Mouse (Mus musculus) skeletal muscle tissue, adult 2 months (tissue): ENCODE data around the gene A630089N07Rik.
"Not testable (repeated sequence)": the region's sequence is repeated elsewhere in the genome, so short reads cannot be mapped to it uniquely, and the experiment has no call there.

Source experiments
- DNase-seq: peaks from one replicate; pipeline ENCODE4 v3.0.0-alpha.2; 2012; ENCODE audit warnings: low read depth, low spot score

Gene A630089N07Rik

GRCm38 (mm10) chr16:98081889-98082818, at the start of gene A630089N07Rik:
Gene A630089N07Rik, minus strand, starts transcription at chr16:98082450.
- DNase-seq, result peak; percentile 61

DNA sequence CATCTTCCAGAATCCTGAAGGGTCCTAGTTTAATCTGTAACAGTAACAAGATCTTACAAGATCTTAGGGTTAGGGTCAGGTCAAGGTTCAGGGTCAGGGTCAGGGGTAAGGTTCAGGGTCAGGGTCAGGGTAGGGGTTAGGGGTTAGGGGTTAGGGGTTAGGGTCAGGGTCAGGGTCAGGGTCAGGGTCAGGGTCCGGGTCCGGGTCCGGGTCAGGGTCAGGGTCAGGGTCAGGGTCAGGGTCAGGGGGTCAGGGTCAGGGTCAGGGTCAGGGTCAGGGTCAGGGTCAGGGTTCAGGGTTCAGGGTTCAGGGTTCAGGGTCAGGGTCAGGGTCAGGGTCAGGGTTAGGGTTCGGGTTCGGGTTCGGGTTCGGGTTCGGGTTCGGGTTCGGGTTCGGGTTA, 24.9 kb upstream of the A630089N07Rik start:
- no peak for DNase-seq

GRCm38 (mm10) chr16:98081550-98081888, 731 bp downstream of the A630089N07Rik start:
- not testable (repeated sequence) for DNase-seq

GRCm38 (mm10) chr16:98081140-98081539, 1.1 kb downstream of the A630089N07Rik start:
- not testable (repeated sequence) for DNase-seq

DNA sequence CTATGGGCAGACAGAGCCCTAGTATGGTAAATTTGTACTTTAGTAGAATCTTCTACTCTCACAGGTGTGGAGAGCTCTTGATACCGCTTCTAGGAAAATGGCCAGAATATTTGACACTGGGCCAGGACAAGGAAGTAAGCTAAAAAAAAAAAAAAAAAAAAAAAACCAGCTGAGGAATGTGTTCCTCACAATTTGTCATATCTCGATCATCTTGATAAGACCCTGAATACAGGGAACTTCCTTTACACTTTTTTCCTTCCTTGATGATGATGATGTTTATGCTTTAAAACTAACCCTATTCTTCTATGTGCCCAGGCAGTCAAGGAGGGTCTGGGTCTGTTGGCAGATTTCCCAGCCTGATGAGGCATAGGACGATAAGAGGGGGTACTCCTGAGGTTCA, 2.9 kb downstream of the A630089N07Rik start:
- not testable (repeated sequence) for DNase-seq

DNA sequence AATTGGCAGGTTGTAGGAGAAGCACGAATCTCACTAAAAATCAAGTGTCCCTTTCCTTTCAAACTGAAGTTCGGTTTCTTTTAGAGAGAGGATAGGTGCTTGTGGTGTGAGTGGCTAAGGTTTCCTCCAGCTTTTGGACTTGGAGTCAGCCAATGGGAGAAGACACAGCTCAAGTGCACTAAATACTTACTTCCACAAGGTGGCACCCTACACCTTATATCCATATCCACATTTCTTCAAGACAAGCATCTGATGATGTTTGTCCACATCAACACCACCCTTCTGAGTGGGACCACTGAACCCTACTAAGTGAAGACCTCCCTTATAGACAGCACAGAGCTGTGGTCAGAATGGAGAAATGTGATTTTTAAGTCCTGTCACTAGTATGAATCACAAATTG, 40.6 kb downstream of the A630089N07Rik start:
- peak; percentile 27 for DNase-seq

- DNase-seq, result not testable (repeated sequence)
Measured at GRCm38 (mm10) chr16:98034971-98035370, 47.3 kb downstream of the A630089N07Rik start.

DNA sequence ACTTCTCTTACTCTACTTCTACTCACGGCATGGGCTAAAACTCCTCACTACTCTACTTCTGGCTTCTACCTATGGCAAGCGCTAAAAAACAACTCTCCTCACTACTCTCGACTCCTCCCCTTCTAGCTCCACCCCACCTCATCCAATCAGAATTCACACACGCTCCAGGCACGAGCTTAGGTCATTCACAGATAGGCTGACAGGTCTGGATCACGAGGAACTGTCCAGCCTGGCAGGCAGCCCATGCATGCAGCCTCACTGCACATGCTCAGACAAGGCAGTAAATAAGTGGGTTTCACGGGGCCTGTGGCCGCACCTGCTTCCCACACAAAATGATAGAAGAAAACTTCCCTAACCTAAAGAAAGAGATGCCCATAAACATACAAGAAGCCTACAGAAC, 56.1 kb downstream of the A630089N07Rik start:
- DNase-seq, result not testable (repeated sequence)

DNA sequence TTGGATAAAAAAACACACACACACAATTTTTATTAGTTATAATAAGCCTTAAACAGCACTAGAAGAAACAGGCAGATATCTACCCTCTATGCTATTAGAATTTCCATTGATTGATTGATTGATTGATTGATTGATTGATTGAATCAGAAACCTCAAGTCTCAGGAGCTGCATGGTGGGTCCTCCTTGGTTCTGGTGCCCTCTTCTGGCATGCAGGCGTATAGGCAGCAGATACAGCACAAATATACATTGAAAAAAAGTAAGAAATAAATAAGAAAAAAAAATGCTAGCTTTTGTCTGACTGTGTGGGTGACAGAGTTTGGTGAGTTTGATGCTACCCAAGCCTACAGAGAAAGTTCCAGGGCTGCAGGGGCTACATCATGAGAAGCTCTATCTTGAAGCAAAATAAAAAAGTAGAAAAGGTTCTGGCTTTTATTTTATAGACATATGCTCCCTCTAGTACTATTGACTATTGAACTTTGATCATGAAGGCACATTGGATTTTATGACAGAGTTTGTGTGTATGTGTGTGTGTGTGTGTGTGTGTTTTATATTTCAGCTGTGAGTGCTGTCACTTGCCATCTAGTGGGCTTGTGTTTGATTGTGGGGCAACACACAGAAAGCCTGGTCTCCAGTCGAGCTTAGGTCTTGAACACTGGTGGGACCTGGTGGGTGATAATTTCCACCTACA, 59.4 kb downstream of the A630089N07Rik start:
- DNase-seq, result peak; percentile 30

DNA sequence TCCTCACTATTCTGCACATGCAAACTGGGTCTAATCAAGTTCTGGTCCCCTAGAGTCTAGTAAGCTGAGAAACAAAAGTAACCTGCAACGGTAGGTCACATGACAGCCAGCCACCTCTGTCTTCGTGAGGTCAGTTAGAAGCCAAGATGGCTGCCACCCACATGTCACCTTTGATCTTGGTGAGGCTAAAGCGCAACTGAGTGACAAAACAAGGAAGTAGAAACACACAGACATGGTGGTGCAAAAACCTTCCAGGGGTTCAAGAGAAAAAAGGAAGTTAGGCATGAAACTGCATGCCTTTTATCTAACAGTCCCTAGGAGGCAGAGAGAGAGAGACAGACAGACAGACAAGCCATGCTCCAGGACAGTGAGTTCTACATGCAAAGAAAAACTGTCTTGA, 60.2 kb downstream of the A630089N07Rik start:
- DNase-seq, result no peak

- not testable (repeated sequence) for DNase-seq
Measured at GRCm38 (mm10) chr16:97997383-97997731, 84.9 kb downstream of the A630089N07Rik start.

GRCm38 (mm10) chr16:97996616-97997382, 85.5 kb downstream of the A630089N07Rik start, which contains the start of gene B230307C23Rik:
Gene B230307C23Rik, plus strand, starts transcription at chr16:97997315.
- peak; percentile 83 for DNase-seq

DNA sequence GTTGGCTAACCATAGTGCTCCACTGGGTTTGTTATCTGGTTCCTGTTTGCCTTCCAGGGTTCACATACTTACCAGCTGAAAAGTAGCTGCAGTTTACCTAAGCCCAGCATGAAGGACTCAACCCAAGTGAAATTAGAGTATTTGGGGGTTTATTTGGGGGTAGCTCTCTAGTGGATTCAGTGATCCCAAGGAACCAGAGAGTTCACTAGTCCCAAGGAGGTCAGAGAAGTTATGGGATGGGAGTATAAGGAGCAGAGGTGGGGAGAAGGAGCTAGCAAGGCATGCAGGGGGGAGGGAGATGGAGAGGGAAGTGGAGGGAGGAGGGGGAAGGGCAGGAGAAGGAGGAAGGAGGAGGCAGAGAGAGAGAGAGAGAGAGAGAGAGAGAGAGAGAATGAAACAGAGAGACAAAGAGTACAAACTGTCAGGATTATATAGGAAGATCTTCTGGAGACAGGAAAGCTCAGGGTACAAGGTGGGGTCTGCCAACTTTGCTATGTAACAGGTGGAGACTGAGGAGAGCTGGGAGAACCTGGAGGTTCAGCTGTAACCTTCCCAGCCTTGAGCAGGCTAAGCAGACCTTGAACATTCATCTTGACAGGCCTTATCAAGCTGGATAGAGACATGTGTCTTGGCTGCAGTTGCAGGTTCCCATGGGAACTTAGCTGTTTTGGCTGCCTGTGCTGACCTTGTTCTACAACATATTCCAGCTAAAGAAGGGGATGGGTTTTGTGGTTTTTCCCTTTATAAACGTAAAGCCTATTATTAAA, 86.2 kb downstream of the A630089N07Rik start:
- peak; percentile 7 for DNase-seq

- DNase-seq, result not testable (repeated sequence)
Measured at GRCm38 (mm10) chr16:97992477-97992876, 89.8 kb downstream of the A630089N07Rik start.

GRCm38 (mm10) chr16:97991517-97991916, 90.7 kb downstream of the A630089N07Rik start:
- DNase-seq, result no peak

DNA sequence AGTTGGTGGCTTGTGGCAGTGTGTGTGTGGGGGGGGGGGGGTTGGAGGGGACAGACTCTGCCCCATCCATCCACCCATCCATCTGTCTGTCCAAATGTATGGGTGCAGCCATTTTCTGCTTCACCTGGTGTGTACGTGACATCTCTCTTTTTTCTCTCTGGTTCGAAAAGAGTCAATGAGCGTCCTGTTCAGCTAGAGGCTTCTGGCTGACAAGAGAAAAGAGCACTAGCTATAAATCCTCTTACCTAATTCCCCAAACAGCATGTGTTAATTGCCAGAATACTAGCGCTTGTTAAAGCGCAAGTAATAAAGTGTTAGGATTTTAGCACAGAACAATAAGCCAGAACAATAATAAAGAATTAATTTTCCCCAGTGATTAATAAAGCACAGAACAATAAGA, 97.7 kb downstream of the A630089N07Rik start:
- no peak for DNase-seq

DNA sequence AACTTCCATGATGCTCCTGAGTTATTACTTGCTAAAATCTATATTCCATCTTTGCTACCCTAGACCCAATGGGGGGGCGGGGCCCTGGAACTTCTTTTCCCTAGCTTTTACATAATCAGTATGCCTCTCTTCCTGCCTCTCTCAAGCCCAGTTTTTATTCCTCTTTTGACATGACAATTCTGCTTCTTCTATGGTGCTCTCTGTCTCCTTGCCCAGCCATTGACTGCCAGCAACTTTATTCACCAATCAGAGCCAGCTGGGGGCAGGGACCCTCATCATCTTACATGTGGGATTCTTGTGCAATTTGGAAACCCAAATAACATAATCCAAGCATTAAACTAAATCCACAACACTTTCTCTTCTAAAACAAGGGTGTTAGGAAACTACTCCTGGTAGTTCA, 100.9 kb downstream of the A630089N07Rik start:
- DNase-seq, result no peak

GRCm38 (mm10) chr16:97977722-97978121, 104.5 kb downstream of the A630089N07Rik start:
- DNase-seq, result no peak

DNA sequence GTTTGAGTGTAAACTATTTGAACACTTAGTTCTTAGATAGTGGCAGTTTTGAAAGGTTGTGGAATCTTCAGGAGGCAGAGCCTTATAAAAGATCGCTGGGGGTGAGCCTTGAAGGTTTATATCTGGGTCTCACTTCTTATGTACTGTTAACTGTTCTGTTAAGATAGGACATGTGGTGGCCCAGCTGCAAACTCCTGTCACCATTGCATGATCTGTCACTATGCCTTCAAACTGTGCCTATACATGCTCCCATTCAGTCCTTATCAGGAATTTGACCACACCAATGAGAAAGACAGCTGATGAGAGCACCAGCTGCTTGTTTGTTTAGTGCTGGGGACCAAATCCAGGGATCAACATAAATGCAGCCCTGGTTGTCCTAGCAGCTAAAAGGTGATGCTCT, 105.0 kb downstream of the A630089N07Rik start:
- no peak for DNase-seq

GRCm38 (mm10) chr16:97963956-97964540, 118.2 kb downstream of the A630089N07Rik start:
- no peak for DNase-seq
